Mouse (Mus musculus): ENCODE measurements around the gene Hoga1. TPM values are rescaled to one million over a fixed set of nuclear protein-coding genes. Genes with fewer than 3 reads are reported as not detected.

Gene Hoga1
- total and polyA plus RNA-seq, 3 experiments = not detected

GRCm38 (mm10) chr19:42016840-42017239, 28.6 kb upstream of the Hoga1 start:
- H3K4me2 ChIP-seq (ENCODE audit: insufficient read depth, low read depth, poor library complexity, severe bottlenecking) = no peak overlapping the region
- H3K79me2 ChIP-seq (replicated peaks; ENCODE audit: control insufficient read depth, extremely low read depth, insufficient read depth, poor library complexity, severe bottlenecking) = no peaks in the 10 kb centered on the region
- in situ Hi-C loops (cut with MboI; ENCODE audit: low pct_ligation_motif_present, low pct_unique_long_range_greater_than_20kb, low sequenced_read_pairs) = no loop called here
- H3K27ac ChIP-seq (ENCODE audit: insufficient read depth, low read depth) = no peak overlapping the region
- dilution Hi-C loops (cut with MboI; ENCODE audit: extremely low pct_ligation_motif_present, extremely low pct_unique_long_range_greater_than_20kb, low sequenced_read_pairs) = no loop called here
- H3K9me3 ChIP-seq (replicated peaks; ENCODE audit: low read length) = no peaks in the 10 kb centered on the region
- H3K4me3 ChIP-seq (replicated peaks in 1 of 3; ENCODE audit: low read depth in 2 of 3, low read length in 2 of 3, poor library complexity in 1 of 3) = no peak overlapping the region
- H3K9ac ChIP-seq (ENCODE audit: insufficient read depth, low read depth) = no peak overlapping the region
- H3K4me1 ChIP-seq (ENCODE audit: control insufficient read depth in 1 of 2, insufficient read depth in 2 of 2) = peaks cover 19 to 48% of the 10 kb centered on the region in 2 experiments; a peak in 3 of 4 replicates
- TF ChIP-seq JUND (conservative IDR thresholded peaks at IDR 0.05; ENCODE audit: low read depth, low read length) (no peak), RAD21 (IDR thresholded peaks at IDR 0.05; ENCODE audit: low read depth, low read length) (no peak), MEF2A (IDR thresholded peaks at IDR 0.05; ENCODE audit: borderline replicate concordance, low read depth, low read length) (no peak), JUN (IDR thresholded peaks at IDR 0.05; ENCODE audit: insufficient read depth, low read depth, low read length) (no peak), EP300 (IDR thresholded peaks at IDR 0.05; ENCODE audit: low read length) (no peak), MXI1 (IDR thresholded peaks at IDR 0.05; ENCODE audit: low read depth, low read length) (no peak), MAFK (IDR thresholded peaks at IDR 0.05; ENCODE audit: insufficient replicate concordance, low read length) (no peak), NRF1 (IDR thresholded peaks at IDR 0.05; ENCODE audit: low read depth, low read length) (no peak), USF1 (IDR thresholded peaks at IDR 0.05; ENCODE audit: low read depth, low read length) (no peak), TBP (conservative IDR thresholded peaks at IDR 0.05; ENCODE audit: low read depth, low read length) (no peak), NELFE (IDR thresholded peaks at IDR 0.05; ENCODE audit: low read depth, low read length) (no peak)
- no peak for DNase-seq (ENCODE audit: extremely low read depth)
- no peaks in the 10 kb centered on the region for H3K36me3 ChIP-seq (replicated peaks in 1 of 2; ENCODE audit: control insufficient read depth in 1 of 2, insufficient read depth in 1 of 2, low read length in 1 of 2)
- no peaks in the 10 kb centered on the region for H3K27me3 ChIP-seq (replicated peaks)

DNA sequence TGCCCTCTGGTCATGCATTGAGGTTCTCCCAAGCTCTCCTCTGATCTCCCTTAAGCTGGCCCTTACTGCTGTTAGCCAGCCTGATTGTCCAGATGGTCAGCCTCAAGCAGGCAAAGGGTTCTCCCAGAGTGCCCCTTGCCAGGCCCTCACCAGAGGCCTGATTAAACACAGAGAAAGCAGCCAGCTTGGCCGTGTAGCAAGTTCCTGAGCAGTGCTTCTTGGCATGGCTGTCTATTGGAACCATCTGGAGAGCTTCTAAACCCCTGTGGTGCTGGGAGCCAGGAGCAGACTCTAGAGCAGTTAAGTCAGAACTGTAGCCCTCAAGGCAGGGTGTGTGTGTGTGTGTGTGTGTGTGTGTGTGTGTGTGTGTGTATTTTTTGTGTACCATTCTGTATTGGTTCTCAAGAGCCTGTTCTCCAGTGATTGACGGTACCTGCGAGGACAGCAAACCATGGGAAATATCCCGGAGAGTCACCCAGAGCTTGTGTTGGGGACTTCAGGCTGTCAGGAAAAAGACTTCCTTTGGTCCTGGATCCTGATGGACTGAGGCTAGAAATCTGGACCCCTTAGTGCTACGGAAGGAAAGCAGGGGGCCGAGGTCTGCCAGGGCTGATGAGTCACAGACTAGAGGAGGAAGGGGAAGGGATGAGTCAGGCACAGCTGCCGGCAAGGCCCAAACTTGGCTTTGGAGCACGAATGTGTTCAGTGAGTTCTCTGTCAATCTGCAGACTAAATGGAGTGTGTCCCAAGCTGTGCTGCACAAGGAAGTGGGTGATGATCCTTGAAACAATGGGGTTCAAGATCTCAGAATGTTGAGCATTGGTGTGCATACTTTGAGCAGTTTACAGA, 27.8 kb upstream of the Hoga1 start:
- in situ Hi-C loops (cut with MboI; ENCODE audit: low pct_ligation_motif_present, low pct_unique_long_range_greater_than_20kb, low sequenced_read_pairs) (no loop called here), dilution Hi-C loops (cut with MboI; ENCODE audit: extremely low pct_ligation_motif_present, extremely low pct_unique_long_range_greater_than_20kb, low sequenced_read_pairs) (no loop called here)
- H3K27ac ChIP-seq (ENCODE audit: insufficient read depth, low read depth) = no peak overlapping the region
- peak; percentile 54 for DNase-seq (ENCODE audit: extremely low read depth)
- H3K79me2 ChIP-seq (replicated peaks; ENCODE audit: control insufficient read depth, extremely low read depth, insufficient read depth, poor library complexity, severe bottlenecking) = no peaks in the 10 kb centered on the region
- H3K36me3 ChIP-seq (replicated peaks in 1 of 2; ENCODE audit: control insufficient read depth in 1 of 2, insufficient read depth in 1 of 2, low read length in 1 of 2) = peaks cover 0 to under 1% of the 10 kb centered on the region in 2 experiments
- H3K27me3 ChIP-seq (replicated peaks) = no peaks in the 10 kb centered on the region
- peaks cover 25 to 56% of the 10 kb centered on the region in 2 experiments for H3K4me1 ChIP-seq (ENCODE audit: control insufficient read depth in 1 of 2, insufficient read depth in 2 of 2)
- H3K4me3 ChIP-seq (replicated peaks in 1 of 3; ENCODE audit: low read depth in 2 of 3, low read length in 2 of 3, poor library complexity in 1 of 3) = no peak overlapping the region
- no peak overlapping the region for H3K4me2 ChIP-seq (ENCODE audit: insufficient read depth, low read depth, poor library complexity, severe bottlenecking)
- no peak overlapping the region for H3K9ac ChIP-seq (ENCODE audit: insufficient read depth, low read depth)
- no peaks in the 10 kb centered on the region for H3K9me3 ChIP-seq (replicated peaks; ENCODE audit: low read length)
- TF ChIP-seq TCF12 (IDR thresholded peaks at IDR 0.05; ENCODE audit: low read depth, low read length) (0 out of 2 replicates have a peak, but pooled peaks have one; percentile 27), UBTF (IDR thresholded peaks at IDR 0.05; ENCODE audit: low read depth, low read length) (no peak), KAT2A (IDR thresholded peaks at IDR 0.05; ENCODE audit: insufficient replicate concordance, low read length) (no peak), MXI1 (IDR thresholded peaks at IDR 0.05; ENCODE audit: low read depth, low read length) (no peak), SIN3A (IDR thresholded peaks at IDR 0.05; ENCODE audit: low read length) (no peak), USF2 (conservative IDR thresholded peaks at IDR 0.05; ENCODE audit: low read depth, low read length) (no peak), HCFC1 (IDR thresholded peaks at IDR 0.05; ENCODE audit: low read depth, low read length) (no peak), NELFE (IDR thresholded peaks at IDR 0.05; ENCODE audit: low read depth, low read length) (no peak), NRF1 (IDR thresholded peaks at IDR 0.05; ENCODE audit: low read depth, low read length) (no peak), ZNF384 (IDR thresholded peaks at IDR 0.05; ENCODE audit: low read depth, low read length) (no peak), TBP (conservative IDR thresholded peaks at IDR 0.05; ENCODE audit: low read depth, low read length) (no peak), JUND (conservative IDR thresholded peaks at IDR 0.05; ENCODE audit: low read depth, low read length) (0 out of 2 replicates have a peak, but pooled peaks have one; percentile 16), GABPA (IDR thresholded peaks at IDR 0.05; ENCODE audit: insufficient replicate concordance, low read depth, low read length) (no peak), JUN (IDR thresholded peaks at IDR 0.05; ENCODE audit: insufficient read depth, low read depth, low read length) (no peak), MAFK (IDR thresholded peaks at IDR 0.05; ENCODE audit: insufficient replicate concordance, low read length) (no peak), CTCF (conservative IDR thresholded peaks at IDR 0.05 in 1 of 2, IDR thresholded peaks at IDR 0.05 in 1 of 2; ENCODE audit: low read depth in 2 of 2, low read length in 2 of 2) (no peak), MAX (IDR thresholded peaks at IDR 0.05; ENCODE audit: low read length) (no peak), ETS1 (conservative IDR thresholded peaks at IDR 0.05; ENCODE audit: low read depth, low read length) (peak; percentile 71), MYC (IDR thresholded peaks at IDR 0.05; ENCODE audit: low read depth, low read length) (no peak), RCOR1 (conservative IDR thresholded peaks at IDR 0.05; ENCODE audit: low read depth, low read length) (no peak), ZKSCAN1 (IDR thresholded peaks at IDR 0.05; ENCODE audit: borderline replicate concordance, low read depth, low read length) (no peak), ZMIZ1 (IDR thresholded peaks at IDR 0.05; ENCODE audit: low read depth, low read length) (no peak), RAD21 (IDR thresholded peaks at IDR 0.05; ENCODE audit: low read depth, low read length) (no peak), ELF1 (IDR thresholded peaks at IDR 0.05; ENCODE audit: low read depth, low read length) (0 out of 2 replicates have a peak, but pooled peaks have one; percentile 29), SMC3 (IDR thresholded peaks at IDR 0.05; ENCODE audit: low read depth, low read length) (no peak), CHD1 (IDR thresholded peaks at IDR 0.05; ENCODE audit: low read depth, low read length) (no peak)
